11 mouse cellular contexts compared by ENCODE assay signal in genomic region chr12:85273508-85273907, GRCm38 (mm10). TPM values are rescaled to one million over a fixed set of nuclear protein-coding genes. Genes with fewer than 3 reads are reported as not detected.
DNase-seq lines count a peak whose midpoint lies in the region; ATAC-seq and TF ChIP-seq lines count a peak whose summit lies in the region.
"Had no signal": no experiment of that assay in that cellular context is flagged by ENCODE, and none has a peak within 500 bp of the region (broad histone marks: within the 10 kb centered on the region; RNA-seq: fewer than 3 reads in every experiment).

No protein-coding gene starts in this region.

- H3K4me2 ChIP-seq in kidney, postnatal 0 days (ENCODE audit: low read length), result no peak overlapping the region

- WGBS in kidney, postnatal 0 days, result 30% methylated on average over 10 of the region's 10 CpGs

- DNase-seq in kidney, postnatal 0 days (ENCODE audit: low spot score), result peak; percentile 74
- no peak for DNase-seq in kidney, postnatal 10 days
- peak; percentile 45 for DNase-seq in NIH3T3 (ENCODE audit: low read depth)
- DNase-seq in ovary, postnatal 10 days (ENCODE audit: low spot score), result no peak
- DNase-seq in adrenal gland, postnatal 4 days (ENCODE audit: low spot score in 2 of 2), result no peak
- DNase-seq: cerebellum, postnatal 14 days; right cerebral cortex, postnatal 25 days had no signal

- H3K4me1 ChIP-seq in kidney, postnatal 0 days (replicated peaks; ENCODE audit: insufficient read depth, low read length), result no peaks in the 10 kb centered on the region
- peaks cover 3% of the 10 kb centered on the region for H3K4me1 ChIP-seq in ES-Bruce4 (ENCODE audit: control insufficient read depth, insufficient read depth, low read length)

- ATAC-seq in kidney, postnatal 0 days (replicated peaks; ENCODE audit: low FRiP score, low read depth), result no peak
- peak; percentile 25; the same call in 1 of the 2 replicates for ATAC-seq in granulocyte monocyte progenitor cell, adult 5-6 weeks (replicated peaks; ENCODE audit: poor library complexity, severe bottlenecking)
- ATAC-seq: intestine, postnatal 0 days had no signal

- no peaks in the 10 kb centered on the region for H3K9me3 ChIP-seq in kidney, postnatal 0 days (replicated peaks; ENCODE audit: low read length)
- no peaks in the 10 kb centered on the region for H3K9me3 ChIP-seq in ES-Bruce4 (replicated peaks; ENCODE audit: control insufficient read depth, insufficient read depth, low read length, poor library complexity, severe bottlenecking)
- H3K9me3 ChIP-seq: G1E had no signal

- TF ChIP-seq CTCF in kidney, postnatal 0 days (IDR thresholded peaks at IDR 0.05; ENCODE audit: low read depth), result no peak
- no peak for TF ChIP-seq CTCF in ES-Bruce4 (IDR thresholded peaks at IDR 0.05; ENCODE audit: low read depth, low read length)

- no peak for TF ChIP-seq EP300 in ES-Bruce4 (IDR thresholded peaks at IDR 0.05; ENCODE audit: insufficient read depth, low read depth, low read length)

- H3K36me3 ChIP-seq in kidney, postnatal 0 days (ENCODE audit: insufficient read depth, low read length), result no peaks in the 10 kb centered on the region
- peaks cover 4% of the 10 kb centered on the region for H3K36me3 ChIP-seq in ES-Bruce4 (ENCODE audit: control insufficient read depth, insufficient read depth, low read length, poor library complexity, severe bottlenecking)

- no peak overlapping the region for H3K4me3 ChIP-seq in kidney, postnatal 0 days (replicated peaks; ENCODE audit: low read depth, low read length)
- H3K4me3 ChIP-seq in ES-Bruce4 (ENCODE audit: low read depth, low read length), result no peak overlapping the region

- no peak overlapping the region for H3K9ac ChIP-seq in kidney, postnatal 0 days (ENCODE audit: low read depth, low read length)
- peak overlapping the region; percentile 48 for H3K9ac ChIP-seq in ES-Bruce4 (ENCODE audit: low read depth, poor library complexity, severe bottlenecking)

- TF ChIP-seq POLR2A in ES-Bruce4 (IDR thresholded peaks at IDR 0.05; ENCODE audit: insufficient read depth, low read length), result no peak

- no peaks in the 10 kb centered on the region for H3K27me3 ChIP-seq in kidney, postnatal 0 days (ENCODE audit: insufficient read depth, low read length)
- no peaks in the 10 kb centered on the region for H3K27me3 ChIP-seq in ES-Bruce4 (ENCODE audit: control insufficient read depth, insufficient read depth, low read length, poor library complexity, severe bottlenecking)

- H3K27ac ChIP-seq in kidney, postnatal 0 days, result no peak overlapping the region
- peak overlapping the region; percentile 90 for H3K27ac ChIP-seq in ES-Bruce4 (ENCODE audit: insufficient read depth, low read length)

RNA-seq across cellular contexts. Expression of gene Mlh3, which starts 3.1 kb away (rescaled TPM):
- 7.1 and 7.3 TPM in 2 replicates for polyA plus RNA-seq in kidney, postnatal 0 days (2015; fragmentation: Nextera tagmentation; extraction: Ambion mirVana)
- 13.1 and 15.7 TPM in 2 replicates for polyA plus RNA-seq in ES-Bruce4 (2011; ENCODE audit: insufficient read depth, insufficient read length, low read depth, missing spikeins)
- total RNA-seq in granulocyte monocyte progenitor cell, adult 5-6 weeks (2014; fragmentation: Nextera tagmentation), result 9.8 and 11.1 TPM in 2 replicates
- 7.7 and 7.9 TPM in 2 replicates for total RNA-seq in granulocyte monocyte progenitor cell, adult 5-6 weeks (2017)
- total RNA-seq in adrenal gland, postnatal 4 days (2021), result 10 to 100 TPM; 11.9 to 12.9 TPM

RNA-seq across cellular contexts. Expression of gene Acyp1, which starts 14.7 kb away (rescaled TPM):
- polyA plus RNA-seq in kidney, postnatal 0 days (2015; fragmentation: Nextera tagmentation; extraction: Ambion mirVana), result 79.6 and 87.7 TPM in 2 replicates
- polyA plus RNA-seq in ES-Bruce4 (2011; ENCODE audit: insufficient read depth, insufficient read length, low read depth, missing spikeins), result 47.1 and 53.7 TPM in 2 replicates
- 39.7 and 58.9 TPM in 2 replicates for total RNA-seq in granulocyte monocyte progenitor cell, adult 5-6 weeks (2014; fragmentation: Nextera tagmentation)
- total RNA-seq in granulocyte monocyte progenitor cell, adult 5-6 weeks (2017), result 34.6 and 69.2 TPM in 2 replicates
- 10 to 100 TPM; 29.3 to 38.6 TPM for total RNA-seq in adrenal gland, postnatal 4 days (2021)

RNA-seq across cellular contexts. Expression of gene Zc2hc1c, which starts 14.9 kb away (rescaled TPM):
- polyA plus RNA-seq in kidney, postnatal 0 days (2015; fragmentation: Nextera tagmentation; extraction: Ambion mirVana), result 3.5 TPM in 2 replicates
- 0.84 and 0.88 TPM in 2 replicates for polyA plus RNA-seq in ES-Bruce4 (2011; ENCODE audit: insufficient read depth, insufficient read length, low read depth, missing spikeins)
- total RNA-seq in granulocyte monocyte progenitor cell, adult 5-6 weeks (2014; fragmentation: Nextera tagmentation), result not detected in 2 replicates
- total RNA-seq in granulocyte monocyte progenitor cell, adult 5-6 weeks (2017), result not detected in 2 replicates
- total RNA-seq in adrenal gland, postnatal 4 days (2021), result 1 to 10 TPM; 1.4 to 2.0 TPM

RNA-seq across cellular contexts. Expression of gene Eif2b2, which starts 54.2 kb away (rescaled TPM):
- polyA plus RNA-seq in kidney, postnatal 0 days (2015; fragmentation: Nextera tagmentation; extraction: Ambion mirVana), result 76.0 and 82.0 TPM in 2 replicates
- polyA plus RNA-seq in ES-Bruce4 (2011; ENCODE audit: insufficient read depth, insufficient read length, low read depth, missing spikeins), result 58.0 and 71.6 TPM in 2 replicates
- total RNA-seq in granulocyte monocyte progenitor cell, adult 5-6 weeks (2014; fragmentation: Nextera tagmentation), result 51.8 and 89.9 TPM in 2 replicates
- 44.0 and 61.7 TPM in 2 replicates for total RNA-seq in granulocyte monocyte progenitor cell, adult 5-6 weeks (2017)
- total RNA-seq in adrenal gland, postnatal 4 days (2021), result 10 to 100 TPM; 84.2 to 89.1 TPM

Comparison
In these comparisons a context has a peak if more than half of its experiments do, and no peak if none do; other contexts are left out.
1. DNase-seq: peak in kidney, postnatal 0 days (single experiment) and NIH3T3 (single experiment); none in kidney, postnatal 10 days (single experiment), ovary, postnatal 10 days (single experiment) and adrenal gland, postnatal 4 days (0 of 2).